Mouse (Mus musculus): ENCODE data around the gene Nop56. TPM values are rescaled to one million over a fixed set of nuclear protein-coding genes. Genes with fewer than 3 reads are reported as not detected.

Nop56 gene
- polyA plus RNA-seq, 1 experiment from 2014 or later, result 239 TPM

GRCm38 (mm10) chr2:130279600-130280091, 5.4 kb downstream of the Nop56 start:
- H3K36me3 ChIP-seq, result peaks cover 61% of the 10 kb centered on the region
- H3K9me3 ChIP-seq, result no peaks in the 10 kb centered on the region
- H3K27ac ChIP-seq (replicated peaks), result no peak overlapping the region
- WGBS, result 39% methylated on average over 8 of the region's 8 CpGs
- H3K4me1 ChIP-seq, result peaks cover 35% of the 10 kb centered on the region
- no peaks in the 10 kb centered on the region for H3K27me3 ChIP-seq
- no peak overlapping the region for H3K9ac ChIP-seq (replicated peaks)
- H3K4me3 ChIP-seq, result no peak overlapping the region
- ATAC-seq (replicated peaks), result no peak
- H3K4me2 ChIP-seq (replicated peaks), result no peak overlapping the region

DNA sequence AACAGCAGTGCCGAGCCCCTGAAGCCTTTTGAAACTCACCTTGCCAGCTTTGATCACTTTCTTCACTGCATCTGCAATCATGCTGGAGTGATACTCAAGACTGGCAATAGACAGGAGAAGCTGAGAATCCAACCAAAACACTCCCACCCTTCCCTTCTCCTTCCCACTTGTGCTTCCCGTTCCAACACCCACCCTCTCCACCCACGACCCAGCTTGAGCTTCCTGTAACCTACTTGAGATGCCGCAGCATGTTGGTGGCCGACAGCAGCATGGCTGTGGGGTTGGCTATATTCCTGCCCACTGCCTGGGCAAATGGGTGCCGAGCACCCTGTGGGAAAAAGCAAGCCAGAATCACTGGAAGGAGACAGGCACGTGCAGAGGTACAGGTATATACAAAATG, 6.0 kb downstream of the Nop56 start:
- WGBS, result 60% methylated on average over 7 of the region's 7 CpGs
- peaks cover 61% of the 10 kb centered on the region for H3K36me3 ChIP-seq
- H3K4me3 ChIP-seq, result no peak overlapping the region
- no peaks in the 10 kb centered on the region for H3K27me3 ChIP-seq
- no peaks in the 10 kb centered on the region for H3K9me3 ChIP-seq
- ATAC-seq (replicated peaks), result no peak
- no peak overlapping the region for H3K4me2 ChIP-seq (replicated peaks)
- no peak overlapping the region for H3K9ac ChIP-seq (replicated peaks)
- peaks cover 37% of the 10 kb centered on the region for H3K4me1 ChIP-seq
- H3K27ac ChIP-seq (replicated peaks), result no peak overlapping the region

DNA sequence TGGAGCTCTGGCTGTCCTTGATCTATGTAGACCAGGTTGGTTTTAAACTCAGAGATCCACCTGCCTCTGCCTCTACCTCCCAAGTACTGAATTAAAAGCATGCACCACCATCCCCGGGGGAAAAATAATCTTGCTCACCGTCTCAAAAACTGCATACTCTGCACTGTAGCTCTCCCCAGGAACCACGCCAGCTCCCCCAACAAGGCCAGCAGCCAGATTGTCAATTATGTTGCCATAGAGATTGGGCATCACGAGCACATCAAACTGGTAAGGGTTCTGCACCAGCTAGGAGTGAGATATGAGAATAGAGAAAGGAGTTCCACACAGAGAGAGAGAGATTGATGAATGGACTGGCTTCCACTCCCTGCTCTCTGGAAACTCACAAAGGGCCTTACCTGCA, 6.6 kb downstream of the Nop56 start:
- no peak overlapping the region for H3K27ac ChIP-seq (replicated peaks)
- 48% methylated on average over 4 of the region's 4 CpGs for WGBS
- no peak for ATAC-seq (replicated peaks)
- no peak overlapping the region for H3K4me2 ChIP-seq (replicated peaks)
- peaks cover 31% of the 10 kb centered on the region for H3K4me1 ChIP-seq
- no peak overlapping the region for H3K9ac ChIP-seq (replicated peaks)
- peaks cover 56% of the 10 kb centered on the region for H3K36me3 ChIP-seq
- no peaks in the 10 kb centered on the region for H3K27me3 ChIP-seq
- H3K9me3 ChIP-seq, result no peaks in the 10 kb centered on the region
- H3K4me3 ChIP-seq, result no peak overlapping the region

GRCm38 (mm10) chr2:130283854-130284654, 9.8 kb downstream of the Nop56 start, which contains the start of gene Idh3b:
Gene Idh3b, minus strand, starts transcription at chr2:130284547.
- Histone ChIP-seq H3K27me3 (no peaks in the 10 kb centered on the region), H3K4me1 (peaks cover 18% of the 10 kb centered on the region), H3K9ac (replicated peaks) (peak within 1 kb of the TSS; percentile 79), H3K4me3 (peak within 1 kb of the TSS; percentile 91), H3K27ac (replicated peaks) (peak within 1 kb of the TSS; percentile 51), H3K36me3 (peaks cover 27% of the 10 kb centered on the region), H3K4me2 (replicated peaks) (peak within 1 kb of the TSS; percentile 91), H3K9me3 (no peaks in the 10 kb centered on the region)
- under 1% methylated on average over 51 of the region's 51 CpGs for WGBS
- peak; percentile 91 for ATAC-seq (replicated peaks)

DNA sequence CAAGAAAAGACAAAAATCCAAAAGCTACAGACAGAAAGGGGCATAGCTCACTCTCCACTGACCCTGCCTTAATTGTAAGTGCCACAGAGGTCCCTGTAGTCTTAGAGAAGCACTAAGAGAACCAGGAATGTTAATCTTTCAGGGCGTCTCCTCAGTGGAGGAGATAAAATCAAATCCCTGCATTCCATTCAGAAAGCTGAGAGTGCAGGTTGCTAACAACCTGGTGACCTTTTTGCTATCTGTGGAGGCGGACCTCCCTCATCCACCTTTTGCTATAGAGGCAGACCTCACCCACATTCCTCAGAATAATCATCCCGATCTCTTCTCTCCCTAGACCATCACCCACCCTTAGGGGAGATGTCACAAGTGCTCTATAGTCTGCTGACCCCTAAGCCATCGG, 14.9 kb downstream of the Nop56 start:
- ATAC-seq (replicated peaks), result no peak
- Histone ChIP-seq H3K4me2 (replicated peaks) (no peak overlapping the region), H3K36me3 (no peaks in the 10 kb centered on the region), H3K9ac (replicated peaks) (no peak overlapping the region), H3K27me3 (no peaks in the 10 kb centered on the region), H3K9me3 (no peaks in the 10 kb centered on the region), H3K27ac (replicated peaks) (no peak overlapping the region), H3K4me3 (no peak overlapping the region), H3K4me1 (peaks cover 17% of the 10 kb centered on the region)
- WGBS, result 63% methylated on average over 4 of the region's 4 CpGs

GRCm38 (mm10) chr2:130291434-130291833, 17.2 kb downstream of the Nop56 start:
- Histone ChIP-seq H3K4me2 (replicated peaks) (0 out of 2 replicates have a peak overlapping the region, but pooled peaks have one; percentile 10), H3K27ac (replicated peaks) (no peak overlapping the region), H3K9ac (replicated peaks) (no peak overlapping the region), H3K4me3 (no peak overlapping the region), H3K9me3 (no peaks in the 10 kb centered on the region), H3K27me3 (no peaks in the 10 kb centered on the region), H3K4me1 (peaks cover 25% of the 10 kb centered on the region), H3K36me3 (no peaks in the 10 kb centered on the region)
- 15% methylated on average over 8 of the region's 8 CpGs for WGBS
- 0 out of 2 replicates have a peak, but pooled peaks have one; percentile 27 for ATAC-seq (replicated peaks)

- no peak overlapping the region for H3K4me3 ChIP-seq
- ATAC-seq (replicated peaks), result no peak
- WGBS, result 63% methylated on average over 3 of the region's 3 CpGs
These were observed 18.8 kb downstream of the Nop56 start for GRCm38 (mm10) chr2:130293009-130293408.

DNA sequence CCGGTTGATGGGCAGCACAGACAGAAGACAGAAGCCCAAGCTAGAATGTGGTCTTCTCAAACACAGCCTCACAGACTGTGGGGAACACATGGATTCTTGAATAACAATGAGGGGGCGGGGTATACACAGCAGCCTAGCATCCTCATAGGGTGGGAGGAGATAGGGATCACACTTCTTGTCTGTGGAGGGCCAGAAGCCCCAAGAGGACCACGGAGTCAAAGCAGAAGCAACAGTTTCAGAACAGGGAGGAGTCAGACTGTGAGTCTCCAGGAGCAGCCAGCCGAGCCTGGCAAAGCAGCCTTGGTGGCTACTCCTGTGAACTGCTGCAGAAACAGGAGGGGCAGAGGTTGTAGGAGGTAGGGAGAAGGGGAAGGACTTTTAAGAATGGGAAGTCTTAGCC, 19.3 kb downstream of the Nop56 start:
- 8% methylated on average over 4 of the region's 4 CpGs for WGBS
- ATAC-seq (replicated peaks), result no peak; the same call in 1 of the 2 replicates
- no peak overlapping the region for H3K4me2 ChIP-seq (replicated peaks)

More at GRCm38 (mm10) chr2:130293009-130293408, 18.8 kb downstream of the Nop56 start:
- no peaks in the 10 kb centered on the region for H3K36me3 ChIP-seq
- H3K27ac ChIP-seq (replicated peaks), result no peak overlapping the region
- no peak overlapping the region for H3K9ac ChIP-seq (replicated peaks)
- H3K27me3 ChIP-seq, result no peaks in the 10 kb centered on the region
- no peak overlapping the region for H3K4me2 ChIP-seq (replicated peaks)
- H3K4me1 ChIP-seq, result peaks cover 35% of the 10 kb centered on the region
- H3K9me3 ChIP-seq, result no peaks in the 10 kb centered on the region

GRCm38 (mm10) chr2:130294218-130294935, 20.1 kb downstream of the Nop56 start:
- Histone ChIP-seq H3K4me2 (replicated peaks) (peak overlapping the region; percentile 84), H3K27me3 (no peaks in the 10 kb centered on the region), H3K4me3 (peak overlapping the region; percentile 78), H3K27ac (replicated peaks) (peak overlapping the region; percentile 71), H3K9me3 (no peaks in the 10 kb centered on the region), H3K36me3 (no peaks in the 10 kb centered on the region), H3K4me1 (peaks cover 35% of the 10 kb centered on the region), H3K9ac (replicated peaks) (peak overlapping the region; percentile 75)
- 9% methylated on average over 20 of the region's 20 CpGs for WGBS
- no peak for ATAC-seq (replicated peaks)

More for the DNA sequence above, 19.3 kb downstream of the Nop56 start:
- Histone ChIP-seq H3K4me3 (no peak overlapping the region; the same call in 1 of the 2 replicates), H3K9me3 (no peaks in the 10 kb centered on the region), H3K27me3 (no peaks in the 10 kb centered on the region), H3K9ac (replicated peaks) (no peak overlapping the region), H3K4me1 (peaks cover 35% of the 10 kb centered on the region), H3K27ac (replicated peaks) (no peak overlapping the region), H3K36me3 (no peaks in the 10 kb centered on the region)

- peak within 1 kb of the TSS; percentile 71 for H3K27ac ChIP-seq (replicated peaks)
- H3K4me2 ChIP-seq (replicated peaks), result peak within 1 kb of the TSS; percentile 84
- under 1% methylated on average over 27 of the region's 39 CpGs for WGBS
- no peaks in the 10 kb centered on the region for H3K27me3 ChIP-seq
- peak within 1 kb of the TSS; percentile 78 for H3K4me3 ChIP-seq
- H3K9ac ChIP-seq (replicated peaks), result peak within 1 kb of the TSS; percentile 75
- H3K9me3 ChIP-seq, result no peaks in the 10 kb centered on the region
- peak; percentile 71 for ATAC-seq (replicated peaks)
- no peaks in the 10 kb centered on the region for H3K36me3 ChIP-seq
- H3K4me1 ChIP-seq, result peaks cover 35% of the 10 kb centered on the region
These were observed 20.7 kb downstream of the Nop56 start, which contains the start of gene Ebf4 for GRCm38 (mm10) chr2:130294936-130295277. Gene Ebf4, plus strand, starts transcription at chr2:130295169.

DNA sequence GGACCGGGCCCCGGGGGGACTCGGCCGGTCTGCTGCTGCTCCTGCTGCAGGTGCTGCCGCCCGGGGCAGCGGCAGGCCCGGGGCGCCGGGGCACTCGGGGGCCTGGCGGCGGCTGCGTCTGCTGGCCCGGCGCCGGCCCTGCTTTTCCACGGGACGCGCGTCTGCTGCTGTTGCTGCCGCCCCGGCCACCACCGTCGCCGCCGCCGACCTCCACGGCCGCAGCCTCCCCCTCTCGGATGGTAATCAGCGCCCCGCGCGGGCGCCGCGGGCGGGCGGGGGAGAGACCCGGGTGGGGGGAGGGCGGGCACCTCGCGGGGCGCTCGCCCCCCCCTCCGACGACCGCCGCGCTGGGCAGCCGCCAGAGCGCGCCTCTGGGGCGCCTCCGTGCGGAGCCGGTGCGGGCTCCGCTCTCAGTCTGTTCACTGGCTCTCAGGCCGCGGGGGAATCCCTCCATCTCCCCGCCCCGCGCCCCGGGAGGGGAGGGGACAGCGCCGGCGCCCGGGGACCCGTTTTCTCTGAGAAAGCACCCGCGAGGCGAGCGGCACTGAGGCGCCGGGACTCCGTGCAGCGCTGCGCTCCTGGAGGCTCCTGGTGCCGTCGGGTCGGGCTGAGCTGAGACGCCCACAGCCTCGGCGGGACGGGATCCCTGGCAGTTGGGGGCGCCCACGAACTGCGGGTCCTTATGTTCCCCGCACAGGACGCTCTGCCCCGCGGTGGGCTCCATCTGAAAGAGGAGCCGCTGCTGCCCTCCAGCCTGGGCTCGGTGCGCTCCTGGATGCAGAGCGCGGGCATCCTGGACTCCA, 21.3 kb downstream of the Nop56 start:
- Histone ChIP-seq H3K4me3 (peak overlapping the region; percentile 78), H3K27me3 (no peaks in the 10 kb centered on the region), H3K4me2 (replicated peaks) (peak overlapping the region; percentile 84), H3K4me1 (peaks cover 35% of the 10 kb centered on the region), H3K9ac (replicated peaks) (peak overlapping the region; percentile 75), H3K27ac (replicated peaks) (peak overlapping the region; percentile 71), H3K9me3 (no peaks in the 10 kb centered on the region), H3K36me3 (no peaks in the 10 kb centered on the region)
- ATAC-seq (replicated peaks), result peak; percentile 79
- WGBS, result 0% methylated on average over 75 of the region's 99 CpGs

Data from forebrain, embryonic 15.5 days (tissue).